Mouse (Mus musculus) frontal cortex, adult (tissue): Measurements from ENCODE around the gene Il1rl1.

Experiments used
- ATAC-seq: cut with Nextera tagmentation; 2 replicates; pipeline ENCODE4 v1.9.2; 2017; ENCODE audit warnings: mild to moderate bottlenecking, moderate library complexity, mixed read lengths; ENCODE audit not compliant: low TSS enrichment

Il1rl1 gene

GRCm38 (mm10) chr1:40428910-40429675, at the start of gene Il1rl1:
Gene Il1rl1 (plus strand): TSS chr1:40429570.
- no peak for ATAC-seq

- ATAC-seq, result peak; percentile 71
These were observed 49.3 kb upstream of the Il1rl1 start for GRCm38 (mm10) chr1:40380111-40380510.

GRCm38 (mm10) chr1:40380990-40381389, 48.4 kb upstream of the Il1rl1 start:
- ATAC-seq, result no peak

GRCm38 (mm10) chr1:40382841-40383240, 46.5 kb upstream of the Il1rl1 start:
- ATAC-seq, result no peak

GRCm38 (mm10) chr1:40384931-40385545, 44.3 kb upstream of the Il1rl1 start:
- ATAC-seq, result no peak

- no peak for ATAC-seq
These were observed 38.0 kb upstream of the Il1rl1 start for GRCm38 (mm10) chr1:40391374-40391773.

- no peak for ATAC-seq
These were observed 36.8 kb upstream of the Il1rl1 start for GRCm38 (mm10) chr1:40392535-40392934.

- ATAC-seq, result no peak
These were observed 36.2 kb upstream of the Il1rl1 start for GRCm38 (mm10) chr1:40393214-40393613.

- no peak for ATAC-seq
These were observed 29.7 kb upstream of the Il1rl1 start for GRCm38 (mm10) chr1:40399639-40400038.

GRCm38 (mm10) chr1:40404682-40405081, 24.7 kb upstream of the Il1rl1 start:
- peak; percentile 88 for ATAC-seq

GRCm38 (mm10) chr1:40409882-40410281, 19.5 kb upstream of the Il1rl1 start:
- ATAC-seq, result no peak

GRCm38 (mm10) chr1:40413039-40413438, 16.3 kb upstream of the Il1rl1 start:
- ATAC-seq, result no peak

GRCm38 (mm10) chr1:40414276-40414675, 15.1 kb upstream of the Il1rl1 start:
- ATAC-seq, result no peak

GRCm38 (mm10) chr1:40414863-40415656, 14.3 kb upstream of the Il1rl1 start:
- ATAC-seq, result no peak

GRCm38 (mm10) chr1:40417034-40417433, 12.3 kb upstream of the Il1rl1 start:
- ATAC-seq, result no peak

GRCm38 (mm10) chr1:40418512-40418911, 10.9 kb upstream of the Il1rl1 start:
- no peak for ATAC-seq

- ATAC-seq, result no peak
These were observed 5.5 kb upstream of the Il1rl1 start for GRCm38 (mm10) chr1:40423892-40424291.

GRCm38 (mm10) chr1:40427270-40427669, 2.1 kb upstream of the Il1rl1 start:
- ATAC-seq, result no peak

- no peak for ATAC-seq
These were observed 1.5 kb upstream of the Il1rl1 start for GRCm38 (mm10) chr1:40427901-40428300.

GRCm38 (mm10) chr1:40430143-40430834, 919 bp downstream of the Il1rl1 start:
- no peak for ATAC-seq

- ATAC-seq, result no peak
These were observed 2.8 kb downstream of the Il1rl1 start for GRCm38 (mm10) chr1:40432169-40432568.

- no peak for ATAC-seq
These were observed 6.6 kb downstream of the Il1rl1 start for GRCm38 (mm10) chr1:40435936-40436335.
